Mouse (Mus musculus): ENCODE measurements around the gene Grik3. TPM values are rescaled to one million over a fixed set of nuclear protein-coding genes. Genes with fewer than 3 reads are reported as not detected.

The Grik3 gene
- polyA plus RNA-seq, 1 experiment from 2014 or later: 0.12 TPM

- Histone ChIP-seq H3K9me3 (ENCODE audit: control insufficient read depth, low read length) (no peaks in the 10 kb centered on the region), H3K27me3 (ENCODE audit: control insufficient read depth, insufficient read depth, low read length) (no peaks in the 10 kb centered on the region), H3K4me2 (replicated peaks; ENCODE audit: low read depth) (no peak overlapping the region), H3K27ac (replicated peaks) (no peak overlapping the region), H3K9ac (ENCODE audit: low read length) (no peak overlapping the region), H3K4me3 (ENCODE audit: low read depth, low read length) (no peak overlapping the region), H3K4me1 (replicated peaks; ENCODE audit: control insufficient read depth, insufficient read depth) (no peaks in the 10 kb centered on the region), H3K36me3 (ENCODE audit: control insufficient read depth, insufficient read depth, low read length) (no peaks in the 10 kb centered on the region)
- peak; percentile 8; the same call in 1 of the 2 replicates for TF ChIP-seq CTCF (IDR thresholded peaks at IDR 0.05; ENCODE audit: low read depth)
- TF ChIP-seq EP300 (optimal IDR thresholded peaks at IDR 0.05): no peak
- DNase-seq (ENCODE audit: low spot score): no peak
- ATAC-seq (ENCODE audit: low FRiP score, low TSS enrichment): no peak
- WGBS: 77% methylated on average over 8 of the region's 8 CpGs
Measured at GRCm38 (mm10) chr4:125618524-125619320, 128.2 kb downstream of the Grik3 start.

GRCm38 (mm10) chr4:125624885-125625678 is 134.6 kb downstream of the Grik3 start:
- ATAC-seq (ENCODE audit: low FRiP score, low TSS enrichment): no peak
- no peak overlapping the region for H3K4me3 ChIP-seq (ENCODE audit: low read depth, low read length)
- WGBS: 91% methylated on average over 9 of the region's 9 CpGs
- H3K27ac ChIP-seq (replicated peaks): no peak overlapping the region
- H3K36me3 ChIP-seq (ENCODE audit: control insufficient read depth, insufficient read depth, low read length): no peaks in the 10 kb centered on the region
- H3K9me3 ChIP-seq (ENCODE audit: control insufficient read depth, low read length): no peaks in the 10 kb centered on the region
- H3K27me3 ChIP-seq (ENCODE audit: control insufficient read depth, insufficient read depth, low read length): no peaks in the 10 kb centered on the region
- H3K9ac ChIP-seq (ENCODE audit: low read length): no peak overlapping the region
- no peaks in the 10 kb centered on the region for H3K4me1 ChIP-seq (replicated peaks; ENCODE audit: control insufficient read depth, insufficient read depth)
- H3K4me2 ChIP-seq (replicated peaks; ENCODE audit: low read depth): no peak overlapping the region
- no peak for DNase-seq (ENCODE audit: low spot score)
- TF ChIP-seq CTCF (IDR thresholded peaks at IDR 0.05; ENCODE audit: low read depth) (peak; percentile 27; the same call in 1 of the 2 replicates), EP300 (optimal IDR thresholded peaks at IDR 0.05) (no peak)

GRCm38 (mm10) chr4:125629544-125629943 is 139.0 kb downstream of the Grik3 start:
- ATAC-seq (ENCODE audit: low FRiP score, low TSS enrichment) (no peak), DNase-seq (ENCODE audit: low spot score) (no peak)
- H3K4me1 ChIP-seq (replicated peaks; ENCODE audit: control insufficient read depth, insufficient read depth): no peaks in the 10 kb centered on the region
- H3K9ac ChIP-seq (ENCODE audit: low read length): no peak overlapping the region
- H3K27me3 ChIP-seq (ENCODE audit: control insufficient read depth, insufficient read depth, low read length): no peaks in the 10 kb centered on the region
- H3K9me3 ChIP-seq (ENCODE audit: control insufficient read depth, low read length): no peaks in the 10 kb centered on the region
- H3K4me2 ChIP-seq (replicated peaks; ENCODE audit: low read depth): no peak overlapping the region
- H3K4me3 ChIP-seq (ENCODE audit: low read depth, low read length): no peak overlapping the region
- no peak overlapping the region for H3K27ac ChIP-seq (replicated peaks)
- H3K36me3 ChIP-seq (ENCODE audit: control insufficient read depth, insufficient read depth, low read length): no peaks in the 10 kb centered on the region
- TF ChIP-seq CTCF (IDR thresholded peaks at IDR 0.05; ENCODE audit: low read depth): no peak
- no peak for TF ChIP-seq EP300 (optimal IDR thresholded peaks at IDR 0.05)
- 47% methylated on average over 4 of the region's 4 CpGs for WGBS

GRCm38 (mm10) chr4:125635037-125635436 is 144.5 kb downstream of the Grik3 start:
- Histone ChIP-seq H3K4me2 (replicated peaks; ENCODE audit: low read depth) (no peak overlapping the region), H3K4me1 (replicated peaks; ENCODE audit: control insufficient read depth, insufficient read depth) (no peaks in the 10 kb centered on the region), H3K9ac (ENCODE audit: low read length) (no peak overlapping the region), H3K27ac (replicated peaks) (no peak overlapping the region), H3K36me3 (ENCODE audit: control insufficient read depth, insufficient read depth, low read length) (no peaks in the 10 kb centered on the region), H3K27me3 (ENCODE audit: control insufficient read depth, insufficient read depth, low read length) (no peaks in the 10 kb centered on the region), H3K9me3 (ENCODE audit: control insufficient read depth, low read length) (no peaks in the 10 kb centered on the region), H3K4me3 (ENCODE audit: low read depth, low read length) (no peak overlapping the region)
- ATAC-seq (ENCODE audit: low FRiP score, low TSS enrichment) (no peak), DNase-seq (ENCODE audit: low spot score) (no peak)
- TF ChIP-seq EP300 (optimal IDR thresholded peaks at IDR 0.05) (no peak), CTCF (IDR thresholded peaks at IDR 0.05; ENCODE audit: low read depth) (no peak)
- WGBS: 70% methylated on average over 11 of the region's 11 CpGs

- Histone ChIP-seq H3K27me3 (ENCODE audit: control insufficient read depth, insufficient read depth, low read length) (no peaks in the 10 kb centered on the region), H3K9ac (ENCODE audit: low read length) (no peak overlapping the region), H3K9me3 (ENCODE audit: control insufficient read depth, low read length) (no peaks in the 10 kb centered on the region), H3K4me1 (replicated peaks; ENCODE audit: control insufficient read depth, insufficient read depth) (no peaks in the 10 kb centered on the region), H3K4me3 (ENCODE audit: low read depth, low read length) (no peak overlapping the region), H3K27ac (replicated peaks) (peak overlapping the region; percentile 35; the same call in 1 of the 2 replicates), H3K4me2 (replicated peaks; ENCODE audit: low read depth) (no peak overlapping the region), H3K36me3 (ENCODE audit: control insufficient read depth, insufficient read depth, low read length) (no peaks in the 10 kb centered on the region)
- DNase-seq (ENCODE audit: low spot score): peak; percentile 68
- TF ChIP-seq EP300 (optimal IDR thresholded peaks at IDR 0.05) (no peak), CTCF (IDR thresholded peaks at IDR 0.05; ENCODE audit: low read depth) (no peak)
- 51% methylated on average over 13 of the region's 13 CpGs for WGBS
- ATAC-seq (ENCODE audit: low FRiP score, low TSS enrichment): peak; percentile 90
Measured at GRCm38 (mm10) chr4:125636616-125637304, 146.3 kb downstream of the Grik3 start.
